Mouse (Mus musculus) ES-E14 (cell line): ENCODE measurements at regions not wholly inside any gene's neighbourhood (a gene's known extent, or its start where the extent isn't known, plus 50 kb on each side); places are given as distances from the start of the nearest gene placed in this dataset.

Experiments used
- CHD2 ChIP-seq: IDR thresholded peaks from 2 replicates; pipeline ENCODE4 v1.6.1; 2014; ENCODE audit warnings: mild to moderate bottlenecking, low read depth, low read length, inconsistent platforms
- HCFC1 ChIP-seq: IDR thresholded peaks from 2 replicates; pipeline ENCODE4 v1.6.1; 2012; ENCODE audit warnings: low read length, inconsistent platforms, borderline replicate concordance; ENCODE audit not compliant: insufficient read depth
- ZC3H11A ChIP-seq: IDR thresholded peaks from 2 replicates; pipeline ENCODE4 v1.6.1; 2012; ENCODE audit warnings: low read depth, mild to moderate bottlenecking, inconsistent platforms, low read length, borderline replicate concordance
- ZNF384 ChIP-seq: IDR thresholded peaks from 2 replicates; pipeline ENCODE4 v1.6.1; 2012; ENCODE audit warnings: low read depth, low read length, inconsistent platforms

GRCm38 (mm10) chr6:91607613-91608272 lies 76.1 kb upstream of the Slc6a6 start:
- TF ChIP-seq CHD2: no peak
- no peak for TF ChIP-seq ZNF384
- no peak for TF ChIP-seq HCFC1
- TF ChIP-seq ZC3H11A: no peak
